Mouse (Mus musculus) cerebral cortex, adult 2 months (tissue): ENCODE data around the gene Prokr1.

Source experiments
- WGBS: fragments of 180-500 bp; shearing (Covaris S2); methylation state at CpG from one replicate; pipeline ENCODE4 v1.1.7; 2018; 5-methylcytosine and 5-hydroxymethylcytosine counted together

Gene Prokr1

DNA sequence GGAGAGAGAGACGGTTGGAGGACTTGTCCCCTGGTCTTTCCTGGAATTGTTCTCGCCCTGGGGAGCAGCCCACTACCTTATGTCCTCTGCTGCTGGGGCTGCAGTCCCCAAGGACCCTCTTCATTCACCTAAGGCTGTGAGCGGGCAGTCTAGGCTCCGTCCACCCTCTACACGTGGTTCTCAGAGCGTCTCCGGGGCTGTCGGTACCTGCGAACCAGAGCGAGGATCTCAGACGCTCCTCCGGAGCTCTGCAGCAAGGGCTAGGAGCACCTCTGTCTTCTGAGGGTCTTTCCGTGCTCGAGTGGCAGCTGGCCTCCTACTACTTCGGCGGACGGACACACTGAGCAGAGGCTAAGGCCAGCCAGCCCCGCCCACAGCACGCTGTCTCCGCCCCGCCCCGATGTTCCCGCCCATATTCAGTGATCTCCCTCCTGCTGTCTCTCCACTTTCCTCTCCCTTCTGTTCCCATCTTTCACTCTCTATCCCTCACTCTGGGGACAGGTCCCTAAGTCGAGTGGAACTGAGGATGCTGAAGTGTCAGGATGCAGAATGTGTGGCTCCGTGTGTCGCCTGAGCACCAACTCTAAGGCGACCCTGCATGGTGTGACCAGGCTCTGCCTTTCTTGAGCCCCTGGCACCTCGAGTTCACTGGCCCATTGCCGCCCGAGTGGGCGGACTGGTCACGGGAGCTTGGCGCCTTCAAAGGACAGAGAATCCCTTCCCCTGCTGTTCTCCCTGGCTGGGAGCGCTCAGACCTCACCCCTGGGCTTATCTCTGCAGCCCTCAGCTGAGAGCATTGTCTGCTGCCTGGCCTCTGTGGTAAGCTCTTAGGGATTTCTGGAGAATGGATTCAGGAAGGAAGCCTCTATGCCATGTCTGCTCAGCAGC, at the start of gene Prokr1:
TSS of gene Prokr1 (minus strand) at position 350 of the 888 bp plus-strand sequence.
- 3% methylated on average over 34 of the region's 34 CpGs for WGBS

DNA sequence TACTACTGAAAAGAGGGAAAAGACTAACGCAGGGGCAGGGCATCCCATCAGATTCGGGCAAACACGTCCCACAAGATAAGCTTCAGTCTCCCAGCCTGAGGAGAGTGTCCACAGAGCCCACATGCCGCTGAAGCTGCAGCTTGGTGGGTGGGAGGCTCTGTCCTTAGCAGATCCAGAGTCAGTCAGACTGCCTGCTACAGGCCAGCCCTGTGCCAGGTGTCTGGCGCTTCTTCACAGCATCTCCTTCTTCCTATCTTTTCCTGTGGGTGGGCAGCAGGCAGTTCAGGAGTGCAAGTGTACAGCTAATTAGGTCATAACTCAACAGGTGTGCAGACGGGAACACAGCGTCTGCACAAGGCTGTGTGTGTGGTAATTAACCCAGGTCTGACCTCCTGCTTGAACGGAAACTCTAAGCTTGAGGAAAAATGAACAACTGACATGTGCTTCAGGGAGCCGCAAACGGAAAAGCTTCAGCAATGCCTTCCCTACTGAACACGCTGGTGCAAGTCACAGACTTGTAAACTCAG, 47.7 kb upstream of the Prokr1 start:
- WGBS, result 76% methylated on average over 11 of the region's 11 CpGs

DNA sequence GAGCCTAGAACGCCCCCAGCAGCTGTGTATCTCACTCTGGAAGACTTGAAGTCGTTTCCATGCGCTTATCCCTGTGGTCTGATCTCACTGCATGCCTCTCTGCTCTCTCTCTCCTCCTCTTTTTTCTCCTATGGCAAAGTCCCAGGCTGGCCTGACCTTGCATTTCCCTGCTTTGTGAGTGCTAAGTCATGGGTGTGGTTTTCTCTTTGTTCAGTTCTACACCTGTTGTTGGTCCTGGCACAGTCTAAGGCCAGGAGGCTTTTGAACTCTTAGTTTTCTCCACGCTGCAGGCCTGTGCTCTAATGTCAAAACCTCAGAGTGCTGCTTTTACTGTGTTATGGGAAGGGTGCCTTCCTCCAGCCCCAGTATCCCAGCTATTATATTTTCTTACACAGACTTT, 41.6 kb upstream of the Prokr1 start:
- 86% methylated on average over 4 of the region's 4 CpGs for WGBS

DNA sequence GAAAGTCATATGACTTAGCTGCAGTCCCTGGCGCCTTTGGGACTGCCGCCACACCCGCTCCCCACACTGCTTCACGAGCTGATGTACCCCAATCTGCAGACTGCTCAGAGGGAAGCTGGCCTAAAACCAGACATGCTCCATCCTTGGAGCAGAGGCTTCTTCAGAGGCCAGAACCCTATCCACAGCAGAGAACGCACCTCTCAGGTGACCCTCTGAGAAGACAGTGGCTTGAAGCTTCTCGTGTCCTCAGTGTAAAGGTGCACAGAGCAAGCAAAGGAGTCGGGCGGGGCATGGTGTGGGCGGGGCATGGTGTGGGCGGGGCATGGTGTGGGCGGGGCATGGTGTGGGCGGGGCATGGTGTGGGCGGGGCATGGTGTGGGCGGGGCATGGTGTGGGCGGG, 38.4 kb upstream of the Prokr1 start:
- 82% methylated on average over 15 of the region's 15 CpGs for whole genome bisulfite sequencing

DNA sequence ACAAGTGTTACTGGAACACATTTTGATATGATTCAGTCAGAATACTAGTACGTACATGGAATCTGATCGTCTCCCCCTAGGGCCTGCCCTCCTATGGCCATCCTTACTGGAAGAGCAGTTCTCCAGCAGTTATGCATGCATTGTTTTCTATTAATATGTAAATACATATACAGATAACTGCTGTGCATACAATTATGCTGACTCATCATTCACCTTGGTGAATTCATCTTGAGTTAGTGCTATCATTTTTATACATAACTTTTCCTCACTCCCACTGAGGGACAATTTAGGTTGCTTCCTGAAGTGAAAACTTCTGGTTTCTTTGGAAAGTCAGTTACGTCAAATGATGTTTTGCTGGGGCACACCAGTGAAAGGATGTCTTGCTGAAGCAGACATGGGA, 32.6 kb upstream of the Prokr1 start:
- WGBS, result 91% methylated on average over 3 of the region's 3 CpGs

DNA sequence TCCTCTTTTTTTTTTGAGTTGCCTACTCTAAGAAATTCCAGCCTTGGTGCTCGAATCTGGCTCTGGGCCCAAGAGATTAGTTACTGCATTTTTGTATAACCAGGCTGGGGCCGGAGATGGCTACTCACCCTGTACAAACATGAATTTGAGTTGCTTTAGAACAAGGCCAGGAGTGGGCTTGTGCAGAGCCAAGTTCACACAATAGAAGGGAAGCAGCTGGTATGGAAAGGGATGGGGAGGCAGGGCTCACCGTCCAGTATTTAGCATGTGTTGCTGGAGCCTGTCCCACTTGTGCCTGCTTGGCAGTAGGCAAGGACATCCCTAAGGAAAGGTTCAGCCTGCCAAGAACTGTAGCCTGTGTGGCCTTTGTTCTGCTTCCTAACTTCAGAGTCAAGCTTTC, 30.7 kb upstream of the Prokr1 start:
- 31% methylated on average over 3 of the region's 3 CpGs for WGBS

DNA sequence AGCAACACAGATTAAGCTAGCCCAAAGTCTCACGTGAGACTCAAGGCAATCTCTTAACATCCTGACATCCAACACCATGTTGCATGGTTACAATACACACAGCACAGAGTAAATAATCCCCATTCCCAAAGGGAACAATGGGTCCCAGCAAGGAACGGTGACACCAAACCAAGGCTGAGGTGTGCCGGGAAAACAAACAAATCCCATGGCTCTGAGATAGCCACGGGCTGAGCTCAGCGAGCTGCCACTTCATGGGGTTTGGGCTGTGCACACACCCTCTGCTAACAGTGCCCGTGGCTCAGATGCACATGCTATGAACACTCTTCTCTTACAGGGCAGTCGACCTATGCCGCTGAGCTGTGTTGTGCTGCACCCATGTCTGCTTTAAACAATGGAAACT, 27.5 kb upstream of the Prokr1 start:
- WGBS, result 81% methylated on average over 8 of the region's 8 CpGs

DNA sequence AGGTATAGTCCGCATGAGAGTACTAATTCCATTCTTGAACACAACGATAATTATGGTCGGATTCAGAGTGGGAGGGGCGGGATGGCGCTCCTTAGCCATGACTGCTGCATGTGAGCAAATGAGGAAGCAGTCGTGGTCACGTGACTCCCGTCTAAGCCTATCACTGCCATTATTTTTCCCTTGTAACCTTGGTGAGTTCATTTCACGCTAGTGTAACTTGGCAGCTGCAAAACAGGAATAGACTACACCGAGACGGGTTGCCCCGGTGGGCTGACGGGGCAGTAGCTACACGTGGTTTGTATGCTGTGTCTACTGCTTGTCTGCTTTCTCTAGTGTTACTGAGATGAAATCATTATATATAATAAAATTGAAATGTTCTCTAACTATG, 25.1 kb upstream of the Prokr1 start:
- 64% methylated on average over 14 of the region's 14 CpGs for whole genome bisulfite sequencing

DNA sequence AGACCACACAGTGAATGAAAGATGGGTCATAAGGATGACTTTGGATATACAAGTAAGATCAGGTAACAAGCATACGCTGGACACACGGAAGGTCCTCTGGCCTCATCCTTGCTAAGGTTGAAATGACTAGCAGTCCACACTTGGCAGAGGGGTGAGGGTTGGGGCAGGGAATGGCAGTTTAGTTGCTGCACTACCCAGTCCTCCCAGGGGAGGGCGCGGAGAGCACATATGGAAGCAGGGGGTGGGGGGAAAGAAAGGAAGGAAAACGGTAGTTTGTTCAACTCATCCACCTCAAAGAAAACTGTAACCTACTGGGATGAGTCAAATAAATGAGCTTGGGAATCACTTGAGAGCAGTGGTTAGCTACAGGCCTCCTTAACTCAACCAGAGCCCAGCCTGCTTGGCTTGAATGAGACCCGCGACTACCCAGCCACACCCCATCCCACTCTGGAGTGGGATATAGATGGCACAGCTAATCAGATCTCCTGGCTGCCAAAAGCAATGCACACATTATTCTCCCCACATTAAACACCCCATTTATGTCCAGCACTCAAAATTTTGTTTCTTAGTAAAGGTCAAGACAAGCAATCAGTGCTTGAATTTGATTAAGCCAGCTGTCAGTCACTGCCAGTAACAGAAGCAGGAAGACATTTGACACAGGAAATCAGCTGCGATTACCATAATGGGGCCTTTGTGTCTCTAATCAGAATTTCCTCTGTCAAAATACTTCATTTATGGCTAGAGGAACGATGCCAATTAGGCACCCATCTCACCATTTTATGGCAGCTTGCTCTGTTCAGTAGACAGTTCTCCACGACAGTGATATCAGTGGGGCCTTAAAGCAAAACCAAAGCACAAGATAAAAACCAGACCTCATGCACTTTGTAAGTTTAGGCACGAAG, 24.5 kb upstream of the Prokr1 start:
- 54% methylated on average over 11 of the region's 11 CpGs for WGBS

DNA sequence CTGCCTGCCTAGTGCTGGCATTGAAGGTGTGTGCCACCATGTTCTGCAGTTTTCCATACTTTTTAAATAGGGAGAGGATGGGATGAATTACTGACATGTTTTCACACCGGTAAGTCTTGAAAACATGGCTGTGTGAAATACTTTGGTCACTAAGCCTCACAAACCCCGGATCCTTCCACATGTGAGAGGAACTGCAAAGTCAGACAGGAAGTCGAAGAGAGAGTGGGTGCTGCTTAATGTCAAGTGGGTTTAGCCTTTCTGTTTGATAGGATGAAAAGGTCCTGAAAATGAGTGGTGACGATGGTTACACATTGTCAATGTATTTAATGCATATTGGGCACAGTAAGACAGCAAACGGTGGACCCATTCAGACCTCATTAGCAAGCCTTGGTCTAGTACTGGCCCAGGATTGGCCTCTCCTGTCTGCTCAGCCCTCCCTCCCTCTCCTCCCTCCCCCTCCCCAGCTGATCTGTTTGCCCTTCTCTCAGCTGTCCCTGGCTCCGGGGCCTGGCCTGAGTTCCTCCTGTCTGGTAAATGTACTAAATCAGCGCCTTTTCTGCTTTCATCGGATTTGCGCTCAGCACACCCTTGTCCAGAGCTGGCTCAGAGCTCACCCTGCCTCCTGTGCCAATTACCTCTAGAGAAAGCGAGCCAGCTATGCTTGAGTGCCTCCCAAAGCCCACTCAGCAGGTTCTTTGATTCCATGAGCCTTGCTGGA, 6.7 kb upstream of the Prokr1 start:
- WGBS, result 58% methylated on average over 10 of the region's 10 CpGs

DNA sequence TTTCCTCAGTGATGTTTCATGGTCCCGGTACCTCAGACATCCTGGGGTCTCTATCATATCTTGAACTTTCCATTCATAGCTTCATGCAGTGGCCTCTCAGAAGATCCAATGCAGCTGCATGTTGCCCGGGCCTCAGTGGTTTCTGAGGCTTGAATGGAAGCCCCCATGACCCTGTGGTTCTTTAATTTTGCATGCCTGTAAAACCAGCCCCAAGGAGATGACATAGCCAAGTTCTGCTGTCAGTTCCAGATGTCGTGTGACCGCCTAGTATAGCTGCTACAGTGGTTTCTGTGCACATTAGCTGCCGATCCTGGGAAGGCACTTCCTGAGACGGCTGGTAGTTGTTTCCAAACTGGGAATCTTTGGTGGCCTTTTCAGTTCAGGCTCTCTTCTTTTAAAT, 3.6 kb upstream of the Prokr1 start:
- 90% methylated on average over 6 of the region's 6 CpGs for WGBS

DNA sequence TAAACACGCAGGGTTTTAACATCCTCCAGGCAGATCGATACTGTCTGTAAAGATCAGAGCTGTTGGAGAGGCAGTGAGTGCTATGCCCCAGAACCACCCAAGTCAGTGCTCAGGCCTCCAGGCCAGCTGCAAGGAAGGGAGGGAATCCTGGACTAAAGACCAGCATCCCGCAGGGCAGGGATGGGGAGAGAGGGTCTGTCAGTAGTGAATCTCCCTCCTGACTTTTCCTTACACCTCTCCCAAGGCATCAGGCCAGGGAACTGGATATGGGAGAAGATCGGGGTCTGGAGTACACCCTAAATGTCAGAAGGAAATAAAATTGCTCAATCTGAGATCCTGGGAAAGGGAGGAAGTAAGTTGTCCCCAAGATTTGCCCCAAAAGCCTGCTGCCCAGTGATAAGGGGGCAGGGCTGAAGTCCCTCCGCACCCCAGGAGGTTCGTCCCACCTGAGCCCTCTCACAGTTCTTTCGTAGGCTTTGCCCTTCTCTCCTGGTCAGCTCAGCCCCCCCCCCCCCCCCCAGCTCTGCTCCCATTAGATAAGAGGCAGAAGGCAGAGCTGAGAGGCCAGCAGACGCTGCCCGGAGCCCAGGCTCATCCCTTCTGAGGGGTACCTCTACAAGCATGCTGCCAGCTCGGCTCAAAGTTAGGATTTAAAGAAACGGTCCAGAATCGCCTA, 687 bp downstream of the Prokr1 start:
- WGBS, result 25% methylated on average over 12 of the region's 12 CpGs

DNA sequence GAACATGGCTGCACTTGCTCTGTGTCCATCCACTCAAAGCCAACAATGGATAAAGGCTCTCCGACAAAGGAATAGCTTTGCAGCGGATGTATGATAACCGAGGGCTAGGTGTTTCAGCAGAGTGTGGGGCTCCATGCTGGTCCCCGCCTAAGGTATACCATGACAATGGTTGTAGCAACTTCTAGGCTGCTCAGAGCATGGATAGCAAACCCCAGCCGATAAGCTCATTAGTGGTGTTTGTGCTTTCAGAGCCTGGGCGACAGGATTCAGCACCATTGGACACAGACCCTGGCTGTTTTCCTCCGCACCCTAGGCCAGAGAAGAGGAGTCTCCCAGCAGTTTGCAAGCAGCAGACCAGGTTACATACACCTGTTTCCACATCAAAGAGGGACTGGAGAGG, 6.6 kb downstream of the Prokr1 start:
- 90% methylated on average over 7 of the region's 7 CpGs for WGBS

DNA sequence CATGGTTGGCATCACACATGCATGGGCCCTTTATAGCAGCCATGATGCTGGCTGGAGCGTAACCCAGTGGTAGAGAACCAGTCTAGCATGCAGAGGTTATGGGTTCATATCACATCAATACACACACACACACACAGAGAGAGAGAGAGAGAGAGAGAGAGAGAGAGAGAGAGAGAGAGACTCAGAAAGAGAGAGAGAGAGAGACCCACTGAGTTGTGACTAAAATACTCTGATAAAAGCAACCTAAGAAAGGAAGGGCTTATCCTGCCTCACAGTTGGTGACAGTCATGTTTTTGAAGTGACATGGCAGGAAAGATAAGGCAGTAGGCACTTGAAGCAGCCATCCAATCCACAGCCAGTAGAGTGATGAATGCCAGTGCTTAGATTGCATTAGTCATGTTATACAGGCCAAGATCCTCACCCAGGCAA, 7.3 kb downstream of the Prokr1 start:
- WGBS, result 96% methylated on average over 1 of the region's 1 CpGs

DNA sequence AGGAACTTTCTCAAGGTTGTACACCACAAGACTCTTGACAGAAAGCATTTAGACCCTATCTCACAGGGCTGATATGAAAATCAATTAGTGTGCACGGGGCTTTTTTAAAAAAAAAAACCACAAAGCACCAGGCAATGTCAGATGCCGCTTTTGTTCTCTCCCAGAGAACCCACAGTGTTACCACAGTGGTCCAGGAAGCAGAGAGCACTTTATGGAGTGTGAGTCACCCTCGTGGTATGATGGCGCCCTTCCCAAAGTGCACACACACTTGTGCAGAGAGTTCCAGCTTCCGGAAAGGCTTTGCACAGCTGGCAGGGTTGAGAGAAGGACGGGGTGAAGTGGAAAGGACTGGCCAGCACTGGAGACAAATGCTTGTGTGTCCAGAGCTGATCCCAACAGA, 8.1 kb downstream of the Prokr1 start:
- 55% methylated on average over 6 of the region's 6 CpGs for WGBS

DNA sequence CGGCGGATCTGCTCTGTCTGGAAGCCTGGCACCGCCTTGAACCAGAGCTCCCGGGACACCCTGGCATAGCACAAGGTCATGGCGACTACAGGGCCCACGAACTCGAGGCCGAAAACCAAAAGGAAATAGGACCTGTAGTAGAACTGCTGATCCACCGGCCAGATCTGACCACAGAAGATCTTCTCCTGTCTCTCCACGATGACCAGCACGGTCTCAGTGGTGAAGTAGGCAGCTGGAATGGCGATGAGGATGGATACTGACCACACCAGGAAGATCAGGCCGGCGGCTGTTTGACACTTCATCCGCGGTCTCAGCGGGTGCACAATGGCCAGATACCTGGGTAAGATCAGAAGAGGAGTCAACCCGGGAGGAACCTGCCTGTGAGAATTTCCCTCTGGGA, 9.0 kb downstream of the Prokr1 start:
- 93% methylated on average over 18 of the region's 18 CpGs for WGBS

DNA sequence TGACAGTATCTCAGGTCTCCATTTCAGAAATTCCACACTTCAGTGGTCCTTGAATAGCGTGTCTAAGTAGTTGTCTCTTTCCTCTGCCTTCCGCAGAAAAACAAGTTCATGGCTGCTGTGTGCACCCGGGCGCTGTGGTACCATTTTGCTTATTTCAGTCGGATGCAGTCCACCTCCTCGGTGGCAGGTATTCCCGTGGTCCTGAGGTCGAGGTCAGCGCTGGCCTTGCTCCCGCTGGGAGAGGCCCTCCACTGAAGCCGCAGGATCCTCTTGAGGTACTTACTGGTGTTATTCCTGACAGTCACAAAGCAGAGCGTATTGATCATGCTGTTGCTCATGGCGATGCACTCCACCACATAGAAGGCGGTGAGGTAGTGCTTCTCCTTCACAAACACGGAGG, 9.5 kb downstream of the Prokr1 start:
- WGBS, result 92% methylated on average over 15 of the region's 15 CpGs

DNA sequence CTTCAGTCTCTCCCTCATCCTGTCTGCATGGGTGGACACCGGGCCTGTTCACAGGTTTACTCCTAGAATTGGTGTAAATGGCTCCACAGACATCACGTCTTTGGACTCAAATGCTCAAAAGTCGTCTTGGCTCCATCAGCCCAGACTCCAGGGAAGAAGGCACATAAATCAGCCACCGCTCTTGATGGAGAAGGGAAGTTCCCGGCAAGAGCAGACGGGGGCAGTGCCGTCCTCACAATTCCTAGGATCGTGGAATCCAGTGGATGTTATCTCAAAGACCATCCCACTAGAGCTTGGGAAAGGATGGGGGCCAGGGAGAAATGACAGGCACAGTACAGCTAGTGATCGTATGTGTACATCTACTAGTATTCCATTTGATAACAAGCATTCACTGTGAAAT, 12.3 kb downstream of the Prokr1 start:
- WGBS, result 59% methylated on average over 9 of the region's 9 CpGs

DNA sequence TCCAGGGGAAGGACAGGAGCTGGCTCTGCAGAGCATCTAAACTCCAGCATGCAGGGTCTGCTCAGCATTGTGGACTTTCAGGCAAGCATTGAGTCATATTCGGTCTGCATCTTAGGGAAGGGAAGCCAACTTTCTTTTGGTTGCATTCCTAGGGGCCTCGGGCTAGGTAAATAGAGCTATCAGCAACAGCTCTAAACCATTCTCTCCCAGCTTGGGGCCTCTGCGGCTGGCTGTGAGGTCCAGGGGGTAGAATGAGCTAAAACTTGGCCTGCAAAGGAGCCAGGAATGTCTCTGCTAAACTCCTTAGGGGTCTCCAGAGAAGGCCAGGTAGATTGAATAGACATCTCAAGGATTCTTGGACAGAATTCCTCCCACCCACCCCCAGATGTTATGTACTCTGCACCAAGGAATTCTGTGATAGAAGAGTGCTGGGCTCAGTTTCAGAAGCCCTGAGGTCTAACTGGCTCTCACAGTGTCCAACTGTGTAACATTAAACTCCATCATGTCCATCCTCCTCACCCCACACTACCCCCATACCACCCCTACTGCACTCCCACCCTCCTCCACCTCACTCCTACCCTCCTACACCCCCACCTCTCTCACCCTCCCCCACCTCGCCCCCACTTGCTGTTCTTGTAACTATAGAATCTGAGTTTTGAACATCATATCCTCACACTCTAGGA, 13.8 kb downstream of the Prokr1 start:
- WGBS, result 69% methylated on average over 4 of the region's 4 CpGs

DNA sequence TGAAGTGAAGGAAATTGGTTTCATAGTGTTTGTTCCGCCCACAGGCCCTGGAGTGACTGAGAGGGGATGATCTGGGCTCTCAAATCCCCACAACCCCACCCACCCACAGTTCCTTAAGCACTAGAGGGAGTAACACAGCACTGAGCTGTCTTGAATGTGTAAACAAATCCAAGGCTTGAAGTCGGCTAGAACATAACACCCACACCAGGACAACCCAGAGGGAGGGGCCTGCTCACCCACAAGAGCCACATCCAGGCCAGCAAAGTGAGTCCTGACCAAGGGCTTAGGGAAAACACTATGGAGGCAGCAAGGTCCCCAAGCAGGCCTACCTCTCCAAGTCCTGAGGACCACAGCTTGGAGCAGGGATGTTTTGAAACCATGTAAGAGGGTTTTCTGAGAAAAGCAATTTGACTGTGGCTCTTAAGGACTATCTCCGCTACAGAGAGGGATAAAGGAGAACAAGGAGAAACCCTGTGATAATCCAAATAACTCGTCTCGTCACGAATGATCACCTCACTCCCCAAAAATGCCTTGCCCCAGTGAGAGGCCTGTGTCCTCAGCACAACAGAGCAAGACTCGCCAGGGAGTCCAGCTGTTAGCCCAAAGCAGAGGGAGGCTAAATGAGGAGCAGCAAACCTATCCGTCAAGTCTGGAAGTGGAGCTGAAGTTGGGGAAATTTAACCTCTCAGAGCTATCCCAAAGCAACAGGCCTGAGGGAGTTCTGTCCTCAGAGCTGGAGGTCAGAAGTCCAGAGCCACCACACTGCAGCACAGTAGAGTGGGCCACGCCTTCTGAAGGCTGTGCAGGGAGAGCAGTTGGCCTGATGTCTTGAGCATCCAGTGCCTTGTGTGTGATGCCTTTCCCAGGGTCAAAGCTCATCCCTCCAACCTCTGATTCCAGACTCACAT, 22.6 kb downstream of the Prokr1 start:
- 80% methylated on average over 9 of the region's 9 CpGs for WGBS
